Mouse (Mus musculus) heart, embryonic 10.5 days (tissue): Measurements from ENCODE around the gene 1600012H06Rik. TPM values are rescaled to one million over a fixed set of nuclear protein-coding genes. Genes with fewer than 3 reads are reported as not detected.
A peak's percentile ranks its signal among the peaks of the same experiment; 100 is the strongest.
"Not testable (repeated sequence)": the region's sequence is repeated elsewhere in the genome, so short reads cannot be mapped to it uniquely, and the experiment has no call there.

ENCODE experiments used
- DNase-seq: peaks from one replicate; pipeline ENCODE4 v3.0.0-alpha.2; 2017; ENCODE audit warnings: low spot score
- H3K27ac ChIP-seq: fragments of 300-500 bp; sonication (generic); 2 replicates; pipeline ENCODE4 v1.5.1; 2016; ENCODE audit warnings: mild to moderate bottlenecking
- H3K27me3 ChIP-seq: fragments of 300-500 bp; sonication (generic); 2 replicates; pipeline ENCODE4 v1.6.1; 2016; ENCODE audit warnings: mild to moderate bottlenecking; ENCODE audit not compliant: poor library complexity, insufficient read depth, severe bottlenecking
- H3K36me3 ChIP-seq: fragments of 300-500 bp; sonication (generic); 2 replicates; pipeline ENCODE4 v1.6.1; 2016; ENCODE audit warnings: mild to moderate bottlenecking, moderate library complexity
- H3K4me1 ChIP-seq: fragments of 300-500 bp; sonication (generic); 2 replicates; pipeline ENCODE4 v1.6.1; 2016; ENCODE audit warnings: mild to moderate bottlenecking
- H3K4me3 ChIP-seq: fragments of 300-500 bp; sonication (generic); 2 replicates; pipeline ENCODE4 v1.5.1; 2016; ENCODE audit warnings: mild to moderate bottlenecking, moderate library complexity
- H3K9me3 ChIP-seq: fragments of 300-500 bp; sonication (generic); 2 replicates; pipeline ENCODE4 v1.6.1; 2016; ENCODE audit warnings: mild to moderate bottlenecking, moderate library complexity
- WGBS: fragments of 180-500 bp; shearing (Covaris S2); methylation state at CpG from one replicate; pipeline ENCODE4 v1.1.7; 2016; 5-methylcytosine and 5-hydroxymethylcytosine counted together
- polyA plus RNA-seq: library from polyadenylated mRNA; unstranded; fragments of >200 nt; fragmentation: Nextera tagmentation; extraction: Ambion mirVana; gene quantifications from 2 replicates; pipeline ENCODE4 v1.2.1, GENCODE M21; 2016

Gene 1600012H06Rik
- polyA plus RNA-seq = 29.8 and 32.8 TPM in 2 replicates

GRCm38 (mm10) chr17:14943009-14943728 lies at the start of gene 1600012H06Rik, which contains the start of gene Wdr27:
1600012H06Rik (plus strand) TSS chr17:14943184.
Wdr27 (minus strand) TSS chr17:14943158.
- H3K27ac ChIP-seq = peak within 1 kb of the TSS; percentile 90
- H3K4me3 ChIP-seq = peak within 1 kb of the TSS; percentile 77
- peaks cover 16% of the 10 kb centered on the region for H3K4me1 ChIP-seq
- under 1% methylated on average over 54 of the region's 54 CpGs for WGBS
- peaks cover 16% of the 10 kb centered on the region for H3K36me3 ChIP-seq
- H3K9me3 ChIP-seq = no peaks in the 10 kb centered on the region
- DNase-seq = peak; percentile 99
- H3K27me3 ChIP-seq = no peaks in the 10 kb centered on the region

- not testable (repeated sequence) for H3K27me3 ChIP-seq, H3K27ac ChIP-seq, DNase-seq, H3K9me3 ChIP-seq, H3K4me1 ChIP-seq, H3K36me3 ChIP-seq, H3K4me3 ChIP-seq
Observed at GRCm38 (mm10) chr17:14895058-14895457, 47.9 kb upstream of the 1600012H06Rik start.

- H3K27me3 ChIP-seq = 0 out of 2 replicates have a peak, but pooled peaks cover 6% of the 10 kb centered on the region
- H3K27ac ChIP-seq = no peak overlapping the region
- 57% methylated on average over 1 of the region's 1 CpGs for WGBS
- no peaks in the 10 kb centered on the region for H3K36me3 ChIP-seq
- H3K4me3 ChIP-seq = no peak overlapping the region
- no peaks in the 10 kb centered on the region for H3K4me1 ChIP-seq
- no peak for DNase-seq
- no peaks in the 10 kb centered on the region for H3K9me3 ChIP-seq
Observed at GRCm38 (mm10) chr17:14898972-14899371, 44.0 kb upstream of the 1600012H06Rik start.

- peaks cover 6% of the 10 kb centered on the region; the same call in 1 of the 2 replicates for H3K27me3 ChIP-seq
- whole genome bisulfite sequencing = 79% methylated on average over 3 of the region's 3 CpGs
- no peaks in the 10 kb centered on the region for H3K36me3 ChIP-seq
- no peaks in the 10 kb centered on the region for H3K9me3 ChIP-seq
- DNase-seq = no peak
- H3K4me3 ChIP-seq = no peak overlapping the region
- no peaks in the 10 kb centered on the region for H3K4me1 ChIP-seq
- H3K27ac ChIP-seq = no peak overlapping the region
Observed at GRCm38 (mm10) chr17:14903212-14903611, 39.8 kb upstream of the 1600012H06Rik start.

- Histone ChIP-seq H3K27ac (no peak overlapping the region), H3K9me3 (no peaks in the 10 kb centered on the region), H3K4me3 (no peak overlapping the region), H3K27me3 (peaks cover 6% of the 10 kb centered on the region; the same call in 1 of the 2 replicates), H3K4me1 (no peaks in the 10 kb centered on the region), H3K36me3 (no peaks in the 10 kb centered on the region)
- 82% methylated on average over 6 of the region's 6 CpGs for WGBS
- no peak for DNase-seq
Observed at GRCm38 (mm10) chr17:14904206-14904605, 38.8 kb upstream of the 1600012H06Rik start.

- Histone ChIP-seq H3K9me3 (no peaks in the 10 kb centered on the region), H3K27me3 (peaks cover 6% of the 10 kb centered on the region; the same call in 1 of the 2 replicates), H3K36me3 (no peaks in the 10 kb centered on the region), H3K4me3 (no peak overlapping the region), H3K27ac (no peak overlapping the region), H3K4me1 (no peaks in the 10 kb centered on the region)
- WGBS = 61% methylated on average over 7 of the region's 7 CpGs
- no peak for DNase-seq
Observed at GRCm38 (mm10) chr17:14904637-14905265, 38.2 kb upstream of the 1600012H06Rik start.

- Histone ChIP-seq H3K36me3 (no peaks in the 10 kb centered on the region), H3K4me1 (no peaks in the 10 kb centered on the region), H3K4me3 (no peak overlapping the region), H3K27me3 (peaks cover 6% of the 10 kb centered on the region; the same call in 1 of the 2 replicates), H3K9me3 (no peaks in the 10 kb centered on the region), H3K27ac (no peak overlapping the region)
- DNase-seq = peak; percentile 13
- 28% methylated on average over 1 of the region's 1 CpGs for WGBS
Observed at GRCm38 (mm10) chr17:14906611-14907010, 36.4 kb upstream of the 1600012H06Rik start.

GRCm38 (mm10) chr17:14907136-14907535 lies 35.8 kb upstream of the 1600012H06Rik start:
- Histone ChIP-seq H3K4me3 (no peak overlapping the region), H3K9me3 (no peaks in the 10 kb centered on the region), H3K27ac (no peak overlapping the region), H3K27me3 (peaks cover 6% of the 10 kb centered on the region; the same call in 1 of the 2 replicates), H3K4me1 (no peaks in the 10 kb centered on the region), H3K36me3 (no peaks in the 10 kb centered on the region)
- WGBS = 56% methylated on average over 12 of the region's 12 CpGs
- DNase-seq = peak; percentile 48

GRCm38 (mm10) chr17:14909331-14909730 lies 33.7 kb upstream of the 1600012H06Rik start:
- no peak overlapping the region for H3K4me3 ChIP-seq
- no peaks in the 10 kb centered on the region for H3K4me1 ChIP-seq
- DNase-seq = no peak
- no peak overlapping the region for H3K27ac ChIP-seq
- H3K9me3 ChIP-seq = no peaks in the 10 kb centered on the region
- H3K36me3 ChIP-seq = no peaks in the 10 kb centered on the region
- no peaks in the 10 kb centered on the region; the same call in 1 of the 2 replicates for H3K27me3 ChIP-seq
- WGBS = 79% methylated on average over 5 of the region's 5 CpGs

GRCm38 (mm10) chr17:14910771-14911170 lies 32.2 kb upstream of the 1600012H06Rik start:
- peak; percentile 64 for DNase-seq
- Histone ChIP-seq H3K4me1 (no peaks in the 10 kb centered on the region), H3K9me3 (no peaks in the 10 kb centered on the region), H3K27me3 (no peaks in the 10 kb centered on the region; the same call in 1 of the 2 replicates), H3K36me3 (no peaks in the 10 kb centered on the region), H3K27ac (no peak overlapping the region), H3K4me3 (no peak overlapping the region)
- 89% methylated on average over 5 of the region's 5 CpGs for WGBS

- DNase-seq = no peak
- H3K36me3 ChIP-seq = no peaks in the 10 kb centered on the region
- no peaks in the 10 kb centered on the region for H3K27me3 ChIP-seq
- H3K4me1 ChIP-seq = no peaks in the 10 kb centered on the region
- H3K4me3 ChIP-seq = no peak overlapping the region
- no peak overlapping the region for H3K27ac ChIP-seq
- WGBS = 52% methylated on average over 6 of the region's 6 CpGs
- no peaks in the 10 kb centered on the region for H3K9me3 ChIP-seq
Observed at GRCm38 (mm10) chr17:14912420-14912819, 30.6 kb upstream of the 1600012H06Rik start.

- DNase-seq = peak; percentile 62
- WGBS = 84% methylated on average over 8 of the region's 8 CpGs
- H3K36me3 ChIP-seq = no peaks in the 10 kb centered on the region
Observed at GRCm38 (mm10) chr17:14912981-14913380, 30.0 kb upstream of the 1600012H06Rik start.

GRCm38 (mm10) chr17:14914401-14914800 lies 28.6 kb upstream of the 1600012H06Rik start:
- H3K4me1 ChIP-seq = no peaks in the 10 kb centered on the region
- DNase-seq = peak; percentile 67
- WGBS = 79% methylated on average over 4 of the region's 4 CpGs

More at GRCm38 (mm10) chr17:14912981-14913380, 30.0 kb upstream of the 1600012H06Rik start:
- H3K27ac ChIP-seq = no peak overlapping the region
- no peaks in the 10 kb centered on the region for H3K27me3 ChIP-seq
- H3K4me3 ChIP-seq = no peak overlapping the region
- H3K4me1 ChIP-seq = no peaks in the 10 kb centered on the region
- no peaks in the 10 kb centered on the region for H3K9me3 ChIP-seq

More at GRCm38 (mm10) chr17:14914401-14914800, 28.6 kb upstream of the 1600012H06Rik start:
- Histone ChIP-seq H3K9me3 (no peaks in the 10 kb centered on the region), H3K27ac (no peak overlapping the region), H3K27me3 (peaks cover 8% of the 10 kb centered on the region; the same call in 1 of the 2 replicates), H3K36me3 (no peaks in the 10 kb centered on the region), H3K4me3 (no peak overlapping the region)
